Mouse (Mus musculus): ENCODE data around the gene Armh3. TPM values are rescaled to one million over a fixed set of nuclear protein-coding genes. Genes with fewer than 3 reads are reported as not detected.
A peak's percentile ranks its signal among the peaks of the same experiment; 100 is the strongest.

Gene Armh3
- 11.1 and 12.3 TPM in 2 replicates for polyA plus RNA-seq (2012; rRNA removed)

DNA sequence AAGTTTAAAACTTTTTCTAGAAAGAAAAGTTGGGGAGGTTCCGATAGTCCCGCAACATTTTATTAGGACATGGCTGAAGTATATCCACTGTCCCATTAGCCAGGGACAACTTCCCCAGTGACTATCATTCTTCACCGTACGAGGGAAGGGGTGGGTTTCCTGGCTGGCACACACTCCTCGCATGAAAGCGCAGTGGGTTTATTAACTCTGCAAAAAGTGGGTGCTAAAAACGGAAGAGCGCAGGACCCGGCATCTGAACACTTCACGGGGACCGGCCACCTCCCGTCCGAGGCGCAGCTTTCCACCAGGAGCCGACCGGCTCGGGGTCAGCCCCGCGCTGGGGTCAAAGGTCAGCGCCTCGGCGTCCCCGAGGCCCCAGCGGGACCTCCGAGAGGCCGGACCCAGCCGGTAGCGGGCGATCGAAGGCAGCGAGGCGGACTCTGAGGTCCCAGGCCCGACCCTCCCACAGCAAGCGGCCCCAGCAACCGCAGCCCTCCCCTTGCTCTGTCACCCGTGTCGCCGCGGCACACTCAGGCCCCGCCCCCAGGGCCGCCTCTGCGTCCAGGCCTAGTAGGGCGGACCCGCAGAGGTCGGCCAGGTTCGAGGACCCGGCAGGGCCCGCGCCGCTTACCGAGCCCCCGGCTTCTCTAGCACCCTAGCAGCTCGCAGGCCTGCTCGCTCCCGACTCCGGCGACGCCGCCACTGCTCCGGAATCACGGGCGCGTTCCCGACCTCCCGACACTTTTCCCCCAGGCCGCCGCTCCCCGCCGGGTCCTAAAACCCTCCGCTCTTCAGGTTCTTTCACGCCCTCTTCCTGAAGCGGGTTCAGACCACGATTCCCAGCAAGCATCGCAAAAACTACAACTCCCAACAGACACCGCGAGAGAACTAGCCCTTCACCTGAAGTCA, at the start of gene Armh3:
TSS of gene Armh3 (minus strand) at position 704 of the 909 bp plus-strand sequence.
- peak; percentile 79 for DNase-seq (ENCODE audit: low read depth)

DNA sequence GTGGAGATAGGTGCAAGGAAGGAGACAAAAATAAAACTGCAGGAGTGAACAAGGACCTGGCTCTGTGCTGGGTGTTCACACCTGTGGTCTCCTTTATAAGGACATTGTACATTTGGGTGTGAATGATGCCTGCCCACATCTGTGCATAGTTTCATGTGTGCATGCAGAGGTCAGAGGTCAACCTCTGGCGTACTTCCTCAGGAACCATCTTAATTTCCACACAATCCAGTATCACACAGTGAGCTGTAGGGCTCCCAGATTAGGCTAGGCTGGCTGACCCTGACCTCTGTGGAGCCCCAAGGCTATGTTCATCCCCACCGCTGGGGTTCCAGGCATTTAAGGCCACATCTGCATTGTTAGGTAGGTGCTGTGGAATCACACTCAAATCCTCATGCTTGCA, 49.1 kb upstream of the Armh3 start:
- DNase-seq (ENCODE audit: low read depth): no peak

DNA sequence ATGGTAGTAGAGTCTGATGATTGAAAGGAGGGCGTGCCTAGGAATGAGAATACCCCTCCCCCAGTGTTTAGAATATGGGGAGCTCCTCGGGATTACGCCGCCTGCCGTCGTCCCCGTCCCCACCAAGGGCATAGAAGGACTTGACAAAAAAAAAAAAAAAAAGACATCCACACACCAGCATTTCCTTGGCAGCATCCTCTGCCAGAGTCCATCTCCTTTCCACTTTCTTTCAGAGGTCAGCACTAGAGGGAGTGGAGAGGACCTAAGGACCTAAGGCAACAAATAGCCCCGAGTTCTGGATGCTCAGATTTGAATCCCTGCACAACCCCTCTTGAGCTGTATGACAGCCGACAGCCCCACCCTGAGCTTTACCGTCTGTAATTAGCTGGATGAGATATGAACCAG, 48.3 kb upstream of the Armh3 start:
- DNase-seq (ENCODE audit: low read depth): no peak

DNA sequence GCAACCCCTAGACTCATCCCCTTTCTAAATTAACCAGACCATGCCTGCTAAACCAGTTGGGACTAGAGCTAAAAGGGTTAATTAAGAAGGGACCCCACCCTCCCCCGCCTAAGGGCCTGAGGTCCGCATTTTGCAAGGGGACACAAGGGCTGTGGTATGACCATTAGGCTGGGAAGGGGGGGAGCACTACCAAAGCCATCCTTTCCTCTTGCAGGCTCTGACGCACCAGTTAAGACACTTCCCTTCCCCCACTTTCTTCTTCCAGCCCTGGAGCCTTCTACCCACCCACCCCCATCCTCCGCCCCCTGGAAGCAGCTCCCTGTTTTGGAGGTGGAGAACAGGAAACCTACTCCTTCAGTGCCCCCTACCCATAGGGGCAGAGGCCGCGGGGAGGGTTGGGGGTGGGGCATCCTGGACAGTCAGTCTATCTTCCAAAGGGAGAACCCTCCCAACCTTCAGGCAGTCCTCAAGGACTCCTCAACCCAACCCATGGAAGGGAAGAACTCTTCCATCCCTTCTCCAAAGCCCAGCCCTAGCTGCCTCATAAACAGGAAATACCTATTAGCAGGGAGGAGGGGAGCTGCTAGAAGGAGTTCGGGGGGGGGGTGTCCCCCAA, 47.5 kb upstream of the Armh3 start:
- no peak for DNase-seq (ENCODE audit: low read depth)

DNA sequence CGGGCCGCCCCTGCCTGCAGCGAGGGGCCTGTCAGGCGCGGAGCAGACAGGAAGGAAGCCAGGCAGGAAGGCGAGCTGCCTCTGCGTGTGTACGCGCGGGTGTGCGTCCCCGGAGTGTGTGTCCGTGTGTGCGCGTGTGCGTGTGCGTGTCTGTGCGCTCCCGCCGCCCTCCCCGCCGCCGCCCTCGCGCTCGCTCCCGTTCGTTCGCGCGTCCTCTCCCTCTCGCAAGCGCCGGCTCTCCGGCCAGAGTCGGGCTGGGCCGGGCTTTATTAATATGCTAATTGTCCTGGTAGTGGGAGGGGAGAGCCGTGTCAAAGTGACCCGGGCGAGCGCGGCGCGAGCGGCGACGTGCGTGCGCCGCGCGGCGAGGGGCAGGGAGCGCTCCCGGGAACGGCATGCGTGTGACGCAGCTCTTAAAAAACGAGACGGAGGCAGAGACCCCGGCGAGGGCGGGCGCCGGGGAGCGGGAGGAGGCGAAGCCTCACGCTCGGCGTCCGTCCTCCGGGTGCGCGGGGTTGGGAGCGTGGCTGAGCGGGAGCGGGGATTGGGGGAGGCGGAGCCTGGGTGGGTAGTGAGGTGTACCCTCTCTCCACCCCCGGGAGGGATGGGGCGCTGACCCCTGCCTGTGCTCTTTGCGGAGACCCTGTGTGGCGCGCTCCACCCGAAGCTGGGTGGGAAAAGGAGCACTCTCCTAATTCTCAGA, 46.9 kb upstream of the Armh3 start, which contains the start of gene Ldb1:
TSS of gene Ldb1 (minus strand) at position 222 of the 703 bp plus-strand sequence.
- no peak for DNase-seq (ENCODE audit: low read depth)

DNA sequence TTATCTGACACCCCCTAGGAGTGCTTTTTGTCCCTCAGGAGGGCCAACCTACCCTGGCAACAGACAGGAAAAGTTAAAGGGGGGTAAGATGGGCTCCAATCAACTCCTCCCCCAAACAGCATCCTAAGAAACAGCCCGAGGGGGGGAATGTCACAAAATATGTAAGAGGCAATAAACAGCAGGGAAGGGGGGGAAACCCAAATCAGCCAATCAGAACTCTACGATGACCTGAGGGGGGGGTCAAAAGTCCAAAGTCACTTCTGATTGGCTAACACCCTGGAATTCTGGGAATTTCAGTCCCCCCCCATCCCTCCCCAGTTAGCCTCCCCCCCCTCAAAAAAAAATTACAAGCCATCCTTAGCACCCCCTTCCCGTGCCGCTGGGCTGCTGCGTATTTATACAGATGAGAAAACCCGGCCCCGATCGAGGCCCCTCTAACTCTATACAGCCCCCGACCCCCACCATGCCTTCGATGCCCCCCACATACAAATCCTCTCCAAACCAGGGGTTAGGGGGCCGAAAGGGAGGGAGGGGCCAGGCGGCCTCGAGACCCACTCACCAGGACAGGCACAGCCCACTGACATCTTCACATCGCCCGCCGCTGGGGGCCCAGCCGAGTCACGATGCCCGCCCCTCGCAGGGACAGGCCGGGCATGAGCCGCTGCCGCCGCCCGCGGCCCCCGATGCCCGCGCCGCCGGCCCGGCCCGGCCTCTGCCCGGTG, 46.1 kb upstream of the Armh3 start, which contains the start of gene Pprc1:
TSS of gene Pprc1 (plus strand) at position 616 of the 722 bp plus-strand sequence.
- DNase-seq (ENCODE audit: low read depth): no peak

DNA sequence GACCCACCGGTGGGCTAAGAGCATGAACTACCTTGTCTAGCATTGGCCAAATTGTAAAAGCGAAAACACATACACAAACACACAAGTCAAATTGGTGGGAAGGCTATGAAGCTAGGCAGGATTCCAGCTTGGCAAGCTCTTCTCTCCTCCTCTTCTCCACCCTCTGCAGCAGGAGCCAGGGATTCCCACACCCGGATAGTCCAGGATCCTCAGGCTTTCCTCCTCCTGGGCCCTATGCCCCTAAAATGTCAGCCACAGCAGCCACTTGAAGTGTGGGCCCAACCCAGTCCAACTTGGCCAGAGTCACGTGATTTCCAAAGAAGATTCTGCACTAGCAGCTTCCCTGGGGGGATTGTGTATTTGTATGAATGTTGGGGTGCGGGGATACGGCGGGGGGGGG, 45.1 kb upstream of the Armh3 start:
- DNase-seq (ENCODE audit: low read depth): no peak

DNA sequence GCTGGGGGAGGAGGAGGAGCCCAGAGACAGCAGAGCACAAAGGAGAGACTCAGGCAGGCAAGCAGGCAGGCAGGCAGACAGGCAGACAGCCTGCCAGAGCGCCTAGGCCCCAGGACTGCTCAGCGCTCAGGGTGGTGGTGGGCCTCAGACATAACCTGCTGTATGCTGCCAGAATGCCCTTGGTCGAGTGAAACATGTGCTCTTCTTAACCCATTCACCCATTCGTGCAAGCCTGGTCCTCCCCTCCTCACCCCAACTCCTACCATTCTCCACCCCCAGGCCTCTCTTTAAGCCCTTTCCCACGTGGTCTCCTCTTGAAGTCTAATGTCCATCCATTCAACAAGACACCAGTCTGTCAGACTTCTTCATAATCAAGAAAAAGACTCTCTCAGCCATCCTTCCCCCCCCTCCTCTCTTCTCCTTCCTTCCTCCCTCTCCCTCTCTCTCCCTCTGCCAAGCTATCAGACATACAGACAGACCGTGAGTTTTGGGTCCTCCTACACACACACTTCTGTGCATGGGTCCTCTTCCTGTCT, 44.3 kb upstream of the Armh3 start:
- DNase-seq (ENCODE audit: low read depth): no peak

DNA sequence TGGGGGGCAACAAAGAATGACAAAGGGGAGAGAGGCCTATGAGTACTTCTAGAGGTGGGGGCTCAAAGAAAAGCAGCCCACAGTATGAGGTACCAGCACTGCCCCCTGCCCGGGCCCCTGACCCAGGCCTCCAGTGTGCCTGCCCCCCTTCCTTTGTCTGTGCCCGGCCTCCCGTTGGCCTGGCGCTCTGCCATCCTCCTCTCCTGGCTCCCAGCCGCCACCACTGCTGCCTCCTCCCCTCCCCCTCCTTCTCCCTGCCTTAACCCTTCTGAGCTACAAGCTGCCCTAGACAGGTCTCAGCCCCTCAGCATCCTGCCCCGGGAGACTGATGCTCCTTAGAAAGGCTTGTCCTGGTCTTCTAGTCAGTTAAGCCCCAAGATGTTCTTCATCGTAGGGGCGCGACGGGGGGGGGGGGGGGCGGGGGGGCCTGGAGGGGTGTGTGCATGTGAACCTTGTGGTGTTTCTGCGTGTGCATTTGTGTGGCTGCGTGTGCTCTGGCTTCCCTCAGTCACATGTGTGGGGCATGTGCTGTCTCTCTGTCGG, 43.7 kb upstream of the Armh3 start:
- no peak for DNase-seq (ENCODE audit: low read depth)

DNA sequence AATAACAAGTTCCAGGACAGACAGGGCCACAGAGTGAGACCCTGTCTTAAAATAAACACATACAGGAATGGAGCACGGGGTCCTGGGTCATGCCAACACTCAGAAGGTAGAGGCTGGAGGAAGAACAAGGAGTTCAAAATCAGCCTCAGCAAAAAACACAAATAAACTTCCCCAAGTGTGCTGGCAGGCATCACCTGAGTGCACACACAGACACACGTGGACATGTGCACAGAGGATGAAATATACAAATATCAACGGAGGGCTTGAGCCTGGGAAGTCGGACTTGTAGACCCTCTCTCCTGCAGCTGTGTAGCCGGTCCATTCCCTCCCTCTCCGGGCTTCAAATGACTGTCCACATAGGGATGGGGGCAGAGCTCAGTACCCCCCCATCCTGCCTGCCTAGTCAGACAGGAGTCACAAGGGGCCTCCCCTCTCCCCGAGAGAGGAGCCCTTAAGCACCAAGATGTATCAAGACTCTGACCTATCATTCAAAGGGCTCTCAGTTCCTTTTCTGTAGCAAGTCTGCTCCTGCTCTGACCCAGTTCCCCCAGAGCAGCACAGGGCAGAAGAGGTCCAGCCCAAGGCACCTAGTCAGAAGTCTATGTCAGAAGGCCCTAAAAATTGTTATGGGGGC, 43.1 kb upstream of the Armh3 start:
- no peak for DNase-seq (ENCODE audit: low read depth)

DNA sequence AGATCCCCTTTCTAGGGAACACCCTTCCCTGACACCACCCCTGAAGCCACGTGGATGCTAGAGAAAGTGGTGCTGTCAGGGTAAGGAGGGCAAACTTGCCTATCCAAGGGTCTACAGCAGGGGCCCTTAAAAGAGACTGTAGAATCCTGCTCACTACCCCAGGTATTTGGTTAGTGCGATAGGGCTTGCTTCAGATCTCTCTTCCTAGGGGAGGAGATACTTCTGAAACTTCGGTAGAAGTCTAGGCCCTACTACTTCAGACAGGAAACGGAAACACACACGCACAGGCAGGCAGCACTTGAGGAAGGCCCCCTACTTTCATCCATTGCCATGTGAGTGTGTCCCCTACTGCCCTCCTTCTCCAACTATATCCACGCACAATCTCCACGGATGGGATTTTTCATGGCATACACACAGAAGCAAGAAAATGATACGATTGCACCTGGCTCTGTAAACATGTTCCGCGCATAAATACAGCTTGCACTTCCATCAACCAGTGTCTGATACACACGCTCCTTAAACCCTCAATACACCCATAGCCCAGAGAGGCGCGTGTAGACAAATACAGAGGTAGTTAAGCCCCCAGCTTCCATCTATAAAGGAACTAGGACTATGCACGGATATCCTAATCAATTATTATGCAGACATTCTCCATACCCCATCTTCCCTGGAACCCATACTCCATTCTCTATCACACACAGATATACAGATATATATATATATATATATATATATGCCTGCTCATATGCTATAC, 42.0 kb upstream of the Armh3 start:
- no peak for DNase-seq (ENCODE audit: low read depth)

DNA sequence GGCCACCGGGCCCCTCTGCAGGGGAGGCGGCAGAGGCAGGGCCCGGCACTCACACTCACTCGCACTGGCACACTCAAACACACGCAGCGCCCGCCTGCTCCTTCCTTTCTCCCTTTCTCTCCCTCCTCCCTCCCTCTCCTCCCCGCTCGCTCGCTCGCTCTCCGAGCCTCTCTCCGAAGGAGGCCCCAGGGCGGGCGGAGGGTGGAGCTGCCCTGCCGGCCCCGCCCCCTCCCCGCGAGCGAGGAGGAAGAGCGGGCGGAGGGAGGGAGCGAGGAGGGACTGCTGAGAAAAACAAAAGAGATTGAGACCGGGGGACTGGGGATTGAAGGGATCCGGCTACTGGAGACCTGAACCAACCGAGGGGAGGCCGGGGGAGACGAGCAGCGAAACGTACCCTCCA, 41.2 kb upstream of the Armh3 start:
- no peak for DNase-seq (ENCODE audit: low read depth)

DNA sequence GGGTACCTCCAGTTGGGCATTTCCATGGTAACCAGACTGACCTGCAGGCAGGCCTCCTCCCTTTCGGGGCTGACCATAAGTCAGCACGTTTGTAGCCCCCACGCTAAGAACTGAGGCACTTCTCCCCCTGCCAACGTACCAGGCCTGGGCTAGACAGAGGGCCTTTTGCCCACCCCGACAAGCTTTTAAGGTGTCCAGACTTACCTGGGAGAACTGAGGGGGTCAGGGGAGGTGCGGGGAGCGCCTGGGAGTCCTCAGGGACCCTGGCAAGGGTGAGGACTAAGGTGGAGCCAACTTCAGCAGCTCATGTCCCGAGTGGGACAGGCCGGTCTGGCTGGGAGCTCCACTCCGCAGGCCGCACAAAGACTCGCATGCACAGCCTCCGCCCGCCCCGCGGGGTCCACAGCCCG, 40.6 kb upstream of the Armh3 start:
- no peak for DNase-seq (ENCODE audit: low read depth)

DNA sequence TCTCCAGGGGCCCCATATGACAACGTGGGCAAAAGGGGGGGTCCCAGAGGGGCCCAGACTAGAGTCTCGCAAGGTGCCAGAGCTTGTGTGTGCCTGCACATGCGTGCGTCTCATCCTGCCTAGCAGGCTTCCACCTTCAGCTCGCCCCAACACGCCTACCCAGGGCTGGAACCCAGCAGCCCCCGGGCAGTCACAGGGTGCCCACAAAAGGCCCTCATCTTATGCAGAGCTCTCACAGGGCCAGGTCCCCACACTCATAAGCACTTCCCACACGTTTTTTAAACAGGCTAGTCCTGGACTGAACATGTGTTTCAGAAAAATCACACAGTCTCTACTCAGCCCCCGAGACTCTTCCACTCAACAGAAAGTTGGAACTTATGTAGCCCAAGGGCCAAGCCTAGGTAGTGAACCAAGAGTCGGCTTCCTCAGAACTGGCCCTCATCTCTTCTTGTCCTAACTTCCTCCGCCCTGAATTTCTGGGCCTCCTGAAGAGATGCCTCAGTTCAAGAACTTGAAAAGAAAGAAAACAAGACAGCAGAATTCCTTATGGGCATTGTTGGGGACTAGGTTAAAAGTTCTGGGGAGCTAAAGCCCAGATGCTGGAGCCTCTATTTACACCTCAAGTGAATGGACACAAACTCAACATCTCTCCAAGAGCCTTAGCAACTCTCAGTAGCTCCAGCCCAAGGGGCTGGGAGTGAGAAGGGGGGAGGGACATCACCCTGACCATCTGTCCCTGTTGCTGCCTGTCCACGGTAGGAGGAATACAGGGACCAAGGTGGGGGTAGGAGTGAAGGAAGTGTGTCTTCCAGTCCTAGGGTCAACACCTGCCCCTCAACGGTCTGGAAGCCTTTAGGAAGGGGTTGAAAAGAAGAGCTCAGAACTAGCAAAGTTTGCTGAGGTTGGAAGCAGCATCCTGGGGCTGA, 39.9 kb upstream of the Armh3 start:
- no peak for DNase-seq (ENCODE audit: low read depth)

DNA sequence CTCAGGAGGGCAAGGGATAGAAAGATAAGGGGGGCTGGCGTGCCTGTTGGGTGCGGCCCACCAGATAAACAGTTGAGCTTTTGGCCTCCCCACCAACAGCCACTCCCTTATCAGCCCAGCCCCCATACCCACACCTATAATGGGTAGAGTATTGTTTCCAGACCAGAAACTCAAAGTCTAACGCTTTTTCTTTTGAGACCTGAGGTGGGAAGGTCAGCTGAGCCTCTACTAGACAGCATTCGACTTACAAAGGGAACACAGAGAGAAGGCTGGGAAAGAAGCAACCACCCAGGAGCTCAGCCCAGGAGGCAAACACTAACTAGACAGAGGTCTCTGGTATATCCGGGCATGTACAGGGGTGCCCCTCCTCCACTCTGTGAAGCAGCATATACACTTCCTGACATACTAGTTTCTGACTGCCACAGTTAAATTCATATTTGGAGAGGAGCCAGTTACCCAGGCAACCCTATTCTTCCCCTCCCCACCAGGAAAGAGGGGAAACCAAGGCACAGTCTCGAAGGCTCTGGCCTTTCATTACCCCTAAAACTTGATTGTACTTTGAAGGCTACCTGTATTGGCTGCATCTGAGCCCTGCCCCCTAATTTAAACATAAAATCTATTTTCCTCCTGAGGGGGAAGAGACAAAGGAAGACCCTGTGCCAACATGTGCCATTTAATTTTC, 39.1 kb upstream of the Armh3 start:
- no peak for DNase-seq (ENCODE audit: low read depth)

DNA sequence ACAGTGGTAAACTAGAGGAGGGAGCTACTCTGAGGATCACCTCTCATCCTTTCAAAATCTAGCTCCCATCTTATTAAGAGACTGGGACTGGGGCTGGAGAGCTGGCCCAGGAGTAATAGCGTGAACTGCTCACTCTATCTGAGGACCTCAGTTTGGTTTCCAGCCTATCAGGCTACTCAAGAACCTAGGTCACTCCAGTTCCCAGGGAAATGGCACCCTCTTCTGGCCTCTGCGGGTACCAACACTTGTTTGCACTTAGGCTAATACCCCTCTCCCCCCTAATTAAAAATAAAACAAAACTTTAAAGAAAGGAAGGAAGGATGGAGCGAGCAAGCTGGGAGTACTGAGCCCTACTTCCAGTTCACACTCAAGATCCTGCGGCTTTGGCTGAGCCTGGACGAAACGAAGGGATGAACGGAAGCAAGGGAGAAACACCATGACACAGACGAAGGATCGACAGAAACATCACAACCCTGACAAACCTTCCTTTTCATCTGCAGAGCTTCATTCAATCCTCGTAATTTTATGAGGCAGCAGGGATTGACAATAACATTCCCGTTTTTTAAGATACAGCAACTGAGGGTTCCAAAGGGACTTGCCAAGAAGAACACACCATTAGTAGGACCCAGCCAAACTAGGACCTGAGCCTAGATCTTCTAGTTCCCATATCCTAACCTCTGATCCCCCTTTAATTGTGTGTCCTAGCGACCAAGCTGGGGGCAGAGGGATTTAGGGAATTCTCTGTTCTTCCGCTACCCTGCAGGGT, 38.4 kb upstream of the Armh3 start:
- DNase-seq (ENCODE audit: low read depth): no peak

DNA sequence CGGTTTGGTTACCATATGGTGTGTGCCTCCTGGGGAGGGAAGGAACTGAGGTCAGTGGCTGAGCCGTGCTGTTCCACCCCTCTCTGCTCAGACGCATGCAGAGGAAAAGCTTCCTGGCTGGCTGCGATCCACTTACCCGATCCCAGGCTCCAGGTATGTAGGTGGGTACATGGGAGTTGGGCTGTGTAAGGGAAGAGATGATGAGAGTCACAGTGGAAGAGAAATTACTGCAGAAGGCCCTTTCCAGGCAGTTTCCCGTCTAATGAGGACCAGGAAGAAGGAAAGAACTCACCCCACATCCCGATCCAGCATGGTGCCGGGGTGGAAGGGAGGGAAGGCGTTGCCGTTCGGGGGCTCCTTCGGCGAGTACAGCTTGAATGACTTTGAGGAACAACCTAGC, 37.7 kb upstream of the Armh3 start:
- DNase-seq (ENCODE audit: low read depth): no peak

All from gonadal fat pad, adult 2 months (tissue).